Mouse (Mus musculus): ENCODE measurements around the gene Fem1a. TPM values are rescaled to one million over a fixed set of nuclear protein-coding genes. Genes with fewer than 3 reads are reported as not detected.

Gene Fem1a
- polyA plus RNA-seq (2012; ENCODE audit: insufficient read depth, insufficient read length, missing spikeins), result 16.3 and 18.4 TPM in 2 replicates

GRCm38 (mm10) chr17:56256239-56256881 is at the start of gene Fem1a:
Fem1a (plus strand) TSS chr17:56256810.
- Histone ChIP-seq H3K27ac (replicated peaks; ENCODE audit: low read depth, low read length) (peak within 1 kb of the TSS; percentile 95), H3K4me3 (ENCODE audit: insufficient read depth, low read depth, low read length) (peak within 1 kb of the TSS; percentile 70), H3K4me1 (ENCODE audit: control insufficient read depth, insufficient read depth, insufficient read length, low read length) (peaks cover 13% of the 10 kb centered on the region; the same call in 1 of the 2 replicates)

GRCm38 (mm10) chr17:56206986-56207674 is 49.5 kb upstream of the Fem1a start:
- Histone ChIP-seq H3K4me3 (ENCODE audit: insufficient read depth, low read depth, low read length) (no peak overlapping the region), H3K4me1 (ENCODE audit: control insufficient read depth, insufficient read depth, insufficient read length, low read length) (peaks cover 20% of the 10 kb centered on the region), H3K27ac (replicated peaks; ENCODE audit: low read depth, low read length) (no peak overlapping the region)

GRCm38 (mm10) chr17:56207963-56208530 is 48.6 kb upstream of the Fem1a start:
- no peak overlapping the region for H3K4me3 ChIP-seq (ENCODE audit: insufficient read depth, low read depth, low read length)
- H3K4me1 ChIP-seq (ENCODE audit: control insufficient read depth, insufficient read depth, insufficient read length, low read length), result peaks cover 20% of the 10 kb centered on the region
- H3K27ac ChIP-seq (replicated peaks; ENCODE audit: low read depth, low read length), result no peak overlapping the region

GRCm38 (mm10) chr17:56208821-56209220 is 47.8 kb upstream of the Fem1a start:
- peaks cover 20% of the 10 kb centered on the region for H3K4me1 ChIP-seq (ENCODE audit: control insufficient read depth, insufficient read depth, insufficient read length, low read length)
- H3K4me3 ChIP-seq (ENCODE audit: insufficient read depth, low read depth, low read length), result no peak overlapping the region
- no peak overlapping the region for H3K27ac ChIP-seq (replicated peaks; ENCODE audit: low read depth, low read length)

GRCm38 (mm10) chr17:56211090-56211489 is 45.5 kb upstream of the Fem1a start:
- peak overlapping the region; percentile 75 for H3K27ac ChIP-seq (replicated peaks; ENCODE audit: low read depth, low read length)
- no peak overlapping the region for H3K4me3 ChIP-seq (ENCODE audit: insufficient read depth, low read depth, low read length)
- H3K4me1 ChIP-seq (ENCODE audit: control insufficient read depth, insufficient read depth, insufficient read length, low read length), result peaks cover 20% of the 10 kb centered on the region

- Histone ChIP-seq H3K4me1 (ENCODE audit: control insufficient read depth, insufficient read depth, insufficient read length, low read length) (peaks cover 24% of the 10 kb centered on the region), H3K27ac (replicated peaks; ENCODE audit: low read depth, low read length) (no peak overlapping the region), H3K4me3 (ENCODE audit: insufficient read depth, low read depth, low read length) (no peak overlapping the region)
Observed at GRCm38 (mm10) chr17:56212676-56213075, 43.9 kb upstream of the Fem1a start.

- peaks cover 19% of the 10 kb centered on the region for H3K4me1 ChIP-seq (ENCODE audit: control insufficient read depth, insufficient read depth, insufficient read length, low read length)
- H3K4me3 ChIP-seq (ENCODE audit: insufficient read depth, low read depth, low read length), result no peak overlapping the region
- no peak overlapping the region for H3K27ac ChIP-seq (replicated peaks; ENCODE audit: low read depth, low read length)
Observed at GRCm38 (mm10) chr17:56214229-56214628, 42.4 kb upstream of the Fem1a start.

GRCm38 (mm10) chr17:56217670-56218069 is 38.9 kb upstream of the Fem1a start:
- peak overlapping the region; percentile 86 for H3K4me3 ChIP-seq (ENCODE audit: insufficient read depth, low read depth, low read length)
- H3K4me1 ChIP-seq (ENCODE audit: control insufficient read depth, insufficient read depth, insufficient read length, low read length), result peaks cover 17% of the 10 kb centered on the region

GRCm38 (mm10) chr17:56218377-56219191 is 38.0 kb upstream of the Fem1a start, which contains the start of gene Dpp9:
Dpp9 (minus strand) TSS chr17:56218905.
- H3K27ac ChIP-seq (replicated peaks; ENCODE audit: low read depth, low read length), result peak within 1 kb of the TSS; percentile 89
- H3K4me3 ChIP-seq (ENCODE audit: insufficient read depth, low read depth, low read length), result peak within 1 kb of the TSS; percentile 86
- H3K4me1 ChIP-seq (ENCODE audit: control insufficient read depth, insufficient read depth, insufficient read length, low read length), result peaks cover 17% of the 10 kb centered on the region

More at GRCm38 (mm10) chr17:56217670-56218069, 38.9 kb upstream of the Fem1a start:
- peak overlapping the region; percentile 87 for H3K27ac ChIP-seq (replicated peaks; ENCODE audit: low read depth, low read length)

- H3K4me1 ChIP-seq (ENCODE audit: control insufficient read depth, insufficient read depth, insufficient read length, low read length), result peaks cover 17% of the 10 kb centered on the region
- peak overlapping the region; percentile 89 for H3K27ac ChIP-seq (replicated peaks; ENCODE audit: low read depth, low read length)
- peak overlapping the region; percentile 86 for H3K4me3 ChIP-seq (ENCODE audit: insufficient read depth, low read depth, low read length)
Observed at GRCm38 (mm10) chr17:56219251-56219650, 37.4 kb upstream of the Fem1a start.

GRCm38 (mm10) chr17:56219805-56220204 is 36.8 kb upstream of the Fem1a start:
- Histone ChIP-seq H3K4me3 (ENCODE audit: insufficient read depth, low read depth, low read length) (0 out of 2 replicates have a peak overlapping the region, but pooled peaks have one; percentile 8), H3K27ac (replicated peaks; ENCODE audit: low read depth, low read length) (peak overlapping the region; percentile 89), H3K4me1 (ENCODE audit: control insufficient read depth, insufficient read depth, insufficient read length, low read length) (peaks cover 17% of the 10 kb centered on the region)

GRCm38 (mm10) chr17:56224916-56225315 is 31.7 kb upstream of the Fem1a start:
- Histone ChIP-seq H3K4me1 (ENCODE audit: control insufficient read depth, insufficient read depth, insufficient read length, low read length) (peaks cover 4% of the 10 kb centered on the region; the same call in 1 of the 2 replicates), H3K4me3 (ENCODE audit: insufficient read depth, low read depth, low read length) (no peak overlapping the region), H3K27ac (replicated peaks; ENCODE audit: low read depth, low read length) (no peak overlapping the region)

- Histone ChIP-seq H3K27ac (replicated peaks; ENCODE audit: low read depth, low read length) (no peak overlapping the region), H3K4me1 (ENCODE audit: control insufficient read depth, insufficient read depth, insufficient read length, low read length) (no peaks in the 10 kb centered on the region)
Observed at GRCm38 (mm10) chr17:56226566-56226965, 30.0 kb upstream of the Fem1a start.

GRCm38 (mm10) chr17:56229943-56230342 is 26.7 kb upstream of the Fem1a start:
- Histone ChIP-seq H3K4me1 (ENCODE audit: control insufficient read depth, insufficient read depth, insufficient read length, low read length) (no peaks in the 10 kb centered on the region), H3K27ac (replicated peaks; ENCODE audit: low read depth, low read length) (no peak overlapping the region), H3K4me3 (ENCODE audit: insufficient read depth, low read depth, low read length) (no peak overlapping the region)

More at GRCm38 (mm10) chr17:56226566-56226965, 30.0 kb upstream of the Fem1a start:
- H3K4me3 ChIP-seq (ENCODE audit: insufficient read depth, low read depth, low read length), result no peak overlapping the region

GRCm38 (mm10) chr17:56233389-56233788 is 23.2 kb upstream of the Fem1a start:
- no peaks in the 10 kb centered on the region for H3K4me1 ChIP-seq (ENCODE audit: control insufficient read depth, insufficient read depth, insufficient read length, low read length)
- H3K27ac ChIP-seq (replicated peaks; ENCODE audit: low read depth, low read length), result no peak overlapping the region
- H3K4me3 ChIP-seq (ENCODE audit: insufficient read depth, low read depth, low read length), result no peak overlapping the region

All from brown adipose tissue, adult 24 weeks (tissue).